Mouse (Mus musculus) megakaryocyte, adult 5-6 weeks (primary cell): ENCODE results near the gene Pmfbp1. TPM values are rescaled to one million over a fixed set of nuclear protein-coding genes. Genes with fewer than 3 reads are reported as not detected.
"Not testable (repeated sequence)": the region's sequence is repeated elsewhere in the genome, so short reads cannot be mapped to it uniquely, and the experiment has no call there.

Source experiments
- ATAC-seq: 2 replicates; pipeline ENCODE4 v1.8.0; 2016; ENCODE audit warnings: mild to moderate bottlenecking, inconsistent platforms; ENCODE audit not compliant: poor library complexity, severe bottlenecking
- total RNA-seq, 2 experiments: library from RNA; stranded (forward) in 1 of 2; stranded (reverse) in 1 of 2; fragments of 153-499, 151-499 nt in 1 of 2; fragments of 221-1000, 200-1000 nt in 1 of 2; gene quantifications; 2 replicates each; pipeline versions ENCODE4 v1.2.3 to v1.2.4; 2015 to 2017

Gene Pmfbp1
- total RNA-seq (2015) (not detected in 2 replicates), total RNA-seq (2017) (not detected in 2 replicates)

DNA sequence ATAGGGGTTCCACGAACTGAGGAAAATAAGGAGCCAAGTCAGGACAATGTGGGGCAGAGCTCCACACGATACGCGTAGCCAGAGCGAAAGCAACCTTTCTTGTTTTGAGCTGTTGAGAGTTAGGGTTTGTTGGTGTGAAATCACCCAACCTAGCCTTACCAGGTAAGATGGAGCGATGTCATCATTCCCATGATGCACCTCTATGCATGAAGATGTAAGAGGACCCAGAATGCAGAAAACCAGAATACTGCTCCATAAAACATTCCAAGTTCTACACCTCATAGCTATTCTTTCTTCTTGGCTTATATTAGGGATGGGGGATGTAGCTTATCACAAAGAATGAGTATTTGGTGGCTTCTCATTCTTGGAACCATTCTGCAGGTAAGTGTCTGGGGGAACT, at the start of gene Pmfbp1:
Pmfbp1 (plus strand) TSS at position 301 of the 400 bp plus-strand sequence.
- no peak for ATAC-seq

DNA sequence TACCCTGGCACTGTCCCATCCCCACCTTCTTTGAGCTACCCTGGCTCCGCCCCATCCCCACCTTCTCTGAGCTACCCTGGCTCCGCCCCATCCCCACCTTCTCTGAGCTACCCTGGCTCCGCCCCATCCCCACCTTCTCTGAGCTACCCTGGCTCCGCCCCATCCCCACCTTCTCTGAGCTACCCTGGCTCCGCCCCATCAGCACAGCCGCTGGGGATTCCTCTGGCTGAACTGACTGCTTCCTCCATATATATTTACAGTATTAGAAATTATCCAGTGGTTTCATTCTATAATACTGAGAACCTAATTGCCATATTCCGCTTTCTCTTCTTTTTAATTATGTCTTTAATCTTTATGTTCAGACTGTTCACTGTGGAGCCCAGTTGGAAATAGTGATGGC, 46.9 kb upstream of the Pmfbp1 start:
- ATAC-seq: not testable (repeated sequence)

DNA sequence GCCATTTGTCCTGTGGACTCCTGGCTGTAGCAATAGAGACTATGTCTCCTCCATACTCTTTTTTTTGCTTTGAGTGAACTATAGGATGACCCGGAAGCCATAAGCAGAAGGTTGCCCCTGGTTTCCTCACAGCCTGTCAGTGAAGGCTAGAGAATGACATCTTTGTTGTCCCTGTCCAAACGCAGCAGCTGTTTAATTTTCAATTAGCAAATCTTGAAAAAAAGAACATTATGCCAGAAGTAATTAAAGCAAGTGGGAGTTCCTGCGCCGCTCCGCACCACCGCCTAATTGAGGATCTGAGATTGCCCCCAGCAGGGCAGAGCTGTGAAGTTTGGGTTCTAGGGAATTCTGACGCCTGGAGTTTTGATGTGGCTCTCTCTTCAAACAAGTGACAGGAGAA, 42.8 kb upstream of the Pmfbp1 start:
- no peak for ATAC-seq

GRCm38 (mm10) chr8:109455113-109455512, 38.7 kb upstream of the Pmfbp1 start:
- no peak for ATAC-seq

GRCm38 (mm10) chr8:109457387-109457786, 36.4 kb upstream of the Pmfbp1 start:
- ATAC-seq: no peak

DNA sequence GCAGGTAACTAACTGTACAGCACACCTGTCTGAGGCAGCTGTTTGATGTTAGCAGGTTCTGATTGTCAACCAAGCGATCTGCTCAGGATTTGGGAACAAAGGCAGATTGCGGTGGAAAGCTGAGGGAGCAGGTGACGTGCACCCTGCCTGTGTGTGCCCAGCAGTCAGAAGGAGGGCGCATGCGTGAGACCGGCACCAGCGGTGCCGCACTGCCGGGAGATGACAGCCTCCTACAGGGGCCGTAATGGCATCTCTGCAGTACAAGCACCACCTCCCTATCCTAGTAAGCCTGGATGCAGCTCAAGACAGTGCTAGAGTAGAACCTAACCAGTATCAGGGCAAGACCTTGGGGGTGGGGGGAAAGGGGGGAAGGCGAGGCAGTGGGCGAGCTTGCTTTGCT, 35.2 kb upstream of the Pmfbp1 start:
- ATAC-seq: no peak

- ATAC-seq: no peak
These were observed 30.8 kb upstream of the Pmfbp1 start for GRCm38 (mm10) chr8:109463075-109463474.

DNA sequence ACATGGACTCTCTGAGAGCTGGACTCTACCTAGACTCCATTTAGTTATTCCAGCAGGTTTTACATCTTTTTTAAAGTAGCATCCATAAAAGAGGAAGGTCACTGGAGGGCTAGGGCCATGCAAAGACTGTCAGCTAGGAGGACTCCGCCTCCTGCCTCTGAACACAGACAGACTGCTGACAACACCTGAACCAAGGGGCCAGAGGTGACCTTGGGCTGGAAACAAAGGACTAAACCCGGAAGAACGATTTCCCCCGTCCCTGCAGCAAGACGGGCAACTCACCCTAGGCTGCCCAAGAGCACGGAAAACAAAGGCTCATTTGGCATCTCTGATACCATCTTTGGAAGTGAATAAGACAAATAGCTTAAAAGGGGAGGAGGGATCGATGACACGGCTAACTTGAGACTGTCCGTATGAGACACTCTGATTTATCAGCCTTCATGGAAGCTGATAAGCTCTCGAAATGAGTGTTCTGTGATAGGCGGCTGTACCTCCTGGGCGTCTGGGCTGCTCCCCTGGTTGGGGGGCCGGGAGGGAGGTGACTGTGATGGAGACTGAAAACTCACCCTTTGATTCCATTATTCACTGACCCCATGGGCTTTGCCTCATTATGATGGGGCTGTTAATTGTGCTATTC, 30.0 kb upstream of the Pmfbp1 start:
- no peak for ATAC-seq

GRCm38 (mm10) chr8:109464451-109464891, 29.4 kb upstream of the Pmfbp1 start:
- ATAC-seq: no peak

DNA sequence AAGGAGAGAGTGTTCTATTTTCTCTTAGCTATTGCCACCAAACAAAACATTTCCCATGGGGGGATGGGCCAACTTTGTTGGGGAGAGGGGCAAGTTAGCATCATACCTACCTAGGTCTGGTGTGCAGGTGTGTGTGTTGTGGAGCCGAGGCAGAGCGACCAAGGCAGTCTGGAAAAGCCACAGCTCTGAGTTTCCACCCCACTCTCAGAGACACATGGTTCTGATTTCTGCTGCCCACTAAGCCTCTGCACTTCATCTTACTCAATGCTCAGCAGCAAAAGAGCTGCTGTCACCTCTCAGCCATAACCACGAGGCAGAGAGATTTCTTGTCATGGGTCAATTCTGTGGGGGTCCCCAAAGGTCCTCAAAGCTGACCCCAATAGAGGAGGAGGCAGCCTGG, 28.8 kb upstream of the Pmfbp1 start:
- no peak for ATAC-seq

DNA sequence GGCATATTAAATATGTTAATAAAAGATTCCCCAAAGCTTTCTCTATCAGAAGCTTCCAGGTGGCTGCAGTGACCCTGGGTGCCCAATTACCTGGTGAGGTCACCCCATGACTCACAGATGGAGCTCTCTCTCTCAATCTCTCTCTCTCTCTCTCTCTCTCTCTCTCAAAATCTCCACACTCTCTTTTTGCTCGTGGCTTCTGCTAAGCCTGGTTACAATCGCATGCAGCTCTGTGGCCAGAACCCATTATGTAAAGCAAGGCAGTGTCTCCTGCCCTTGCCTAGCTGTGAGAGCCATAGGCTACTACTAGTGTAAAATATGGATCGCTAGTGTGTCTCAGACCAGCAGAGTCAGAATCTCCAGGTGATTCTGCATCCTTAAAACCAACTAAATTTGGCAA, 28.1 kb upstream of the Pmfbp1 start:
- ATAC-seq: no peak

DNA sequence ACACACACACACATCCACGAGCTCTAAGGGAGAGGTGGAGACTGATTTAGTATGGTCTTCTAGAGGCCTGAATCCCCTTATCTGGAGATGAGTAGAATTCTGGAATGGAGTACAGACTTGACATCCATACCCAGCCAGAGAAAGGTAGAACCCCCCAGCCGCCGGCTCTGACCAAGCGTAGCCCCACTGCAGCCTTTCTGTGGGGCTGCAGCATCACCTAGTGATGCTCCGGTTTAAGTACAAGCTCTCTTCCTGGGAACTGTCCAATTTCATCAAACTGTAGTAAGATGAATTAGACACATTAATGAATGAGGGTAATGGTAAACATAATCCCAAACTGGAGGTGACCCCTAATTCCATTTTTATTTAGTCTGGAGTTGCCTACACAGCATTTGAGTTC, 26.3 kb upstream of the Pmfbp1 start:
- ATAC-seq: no peak

- no peak for ATAC-seq
These were observed 25.7 kb upstream of the Pmfbp1 start for GRCm38 (mm10) chr8:109468112-109468511.

GRCm38 (mm10) chr8:109471876-109472275, 22.0 kb upstream of the Pmfbp1 start:
- ATAC-seq: no peak

- ATAC-seq: no peak
These were observed 21.4 kb upstream of the Pmfbp1 start for GRCm38 (mm10) chr8:109472400-109472799.

DNA sequence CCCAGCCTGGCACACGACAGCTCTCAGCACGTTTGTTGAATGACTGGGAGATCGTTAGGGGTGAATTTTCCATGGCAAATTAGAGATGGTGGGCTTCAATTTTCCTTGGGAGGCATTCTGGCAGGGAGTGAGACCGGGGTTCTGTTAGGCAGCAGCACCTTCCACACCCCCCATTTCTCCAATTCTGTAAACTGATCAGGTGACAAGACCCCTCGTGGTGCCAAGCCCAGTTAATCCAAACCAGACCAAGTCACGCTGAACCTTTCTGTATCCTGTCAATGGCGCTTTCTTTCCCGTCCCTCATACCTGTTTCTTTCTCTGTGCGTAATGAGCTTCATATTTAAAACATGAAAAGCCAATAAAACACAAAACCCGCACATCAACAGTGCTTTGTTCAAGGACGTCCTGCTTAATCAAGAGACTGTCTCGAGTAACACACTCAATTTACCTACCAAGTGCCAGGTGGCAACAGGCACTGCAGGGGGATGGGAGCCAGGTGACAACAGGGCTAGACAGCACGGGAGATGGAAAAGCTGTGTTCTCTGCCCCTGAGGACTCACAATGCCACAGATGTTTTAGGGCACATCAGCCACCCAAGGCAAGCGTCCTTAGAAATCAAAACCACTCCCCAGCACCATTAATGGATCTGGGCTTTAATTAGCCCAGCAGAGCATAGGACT, 19.2 kb upstream of the Pmfbp1 start:
- no peak for ATAC-seq

- ATAC-seq: no peak
These were observed 18.4 kb upstream of the Pmfbp1 start for GRCm38 (mm10) chr8:109475436-109475835.

DNA sequence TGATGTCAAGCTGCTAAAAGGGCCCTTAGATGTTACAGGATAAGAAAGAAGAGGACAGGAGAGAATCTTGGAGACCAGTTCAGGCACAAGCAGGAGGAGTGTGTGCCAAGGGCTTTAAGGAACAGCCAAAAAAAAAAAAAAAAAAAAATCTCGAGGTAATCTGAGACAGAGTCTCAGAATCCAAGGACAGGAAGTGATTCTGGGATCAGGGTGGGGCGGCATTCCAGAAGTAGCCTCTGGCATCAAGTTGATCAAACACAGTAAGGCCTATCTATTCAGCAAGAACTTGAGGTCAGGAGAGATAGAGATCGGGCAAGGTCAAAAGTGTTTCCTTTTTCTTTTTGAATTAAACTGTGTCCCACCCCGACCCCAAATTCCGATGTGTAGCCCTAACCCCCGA, 15.2 kb upstream of the Pmfbp1 start:
- ATAC-seq: no peak

DNA sequence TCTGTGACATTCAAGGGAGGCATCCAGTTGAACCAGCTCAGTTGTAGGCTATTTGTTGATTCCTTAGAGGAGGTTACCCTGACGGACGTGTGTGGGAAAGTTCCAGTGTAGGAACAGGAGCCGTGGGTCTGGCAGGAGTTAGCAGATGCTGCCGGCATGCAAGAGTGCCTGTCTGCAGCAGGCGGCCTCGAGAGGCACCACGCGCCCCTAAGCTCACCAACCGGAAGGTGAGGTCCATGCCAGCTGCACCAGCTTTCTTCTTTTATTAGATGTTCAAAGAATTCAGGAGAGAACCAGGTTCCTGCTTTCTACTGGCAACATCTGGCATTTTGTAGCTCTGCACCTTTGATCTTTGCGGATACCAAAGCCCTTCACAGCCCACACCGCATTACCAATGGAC, 9.1 kb upstream of the Pmfbp1 start:
- no peak for ATAC-seq

GRCm38 (mm10) chr8:109485530-109485929, 8.3 kb upstream of the Pmfbp1 start:
- no peak for ATAC-seq

GRCm38 (mm10) chr8:109492785-109493184, 1.0 kb upstream of the Pmfbp1 start:
- ATAC-seq: no peak

GRCm38 (mm10) chr8:109494601-109495000, 774 bp downstream of the Pmfbp1 start:
- no peak for ATAC-seq

- ATAC-seq: no peak
These were observed 3.6 kb downstream of the Pmfbp1 start for GRCm38 (mm10) chr8:109497431-109497830.
